9 mouse cellular contexts compared by ENCODE assay signal in the genomic region with DNA sequence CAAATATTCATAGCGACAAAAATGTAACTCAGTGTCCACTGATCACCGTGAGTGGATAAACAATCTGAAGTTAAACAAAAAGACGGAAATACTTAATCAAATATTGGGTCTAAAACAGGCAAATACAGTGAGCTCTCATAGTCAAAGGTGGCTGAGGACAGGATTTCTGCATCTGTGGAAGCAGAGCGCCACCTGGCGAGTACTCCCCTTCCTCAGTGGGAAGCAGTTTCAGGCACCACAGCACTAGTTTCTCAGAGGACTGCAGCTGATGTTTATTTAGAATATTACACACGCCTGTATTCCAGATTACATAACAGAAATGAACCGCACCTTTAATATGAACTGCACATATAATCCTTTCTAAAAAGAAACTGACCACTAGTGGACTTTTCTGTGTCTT. TPM values are rescaled to one million over a fixed set of nuclear protein-coding genes. Genes with fewer than 3 reads are reported as not detected.
DNase-seq lines count a peak whose midpoint lies in the region; ATAC-seq and TF ChIP-seq lines count a peak whose summit lies in the region.
"Had no signal": no experiment of that assay in that cellular context is flagged by ENCODE, and none has a peak within 500 bp of the region (broad histone marks: within the 10 kb centered on the region; RNA-seq: fewer than 3 reads in every experiment).

No protein-coding gene starts in this region.

- ATAC-seq in intestine, embryonic 14.5 days (replicated peaks; ENCODE audit: low FRiP score, low TSS enrichment, low read depth), result 0 out of 2 replicates have a peak, but pooled peaks have one; percentile 55
- ATAC-seq in intestine, embryonic 15.5 days, result no peak; the same call in 1 of the 2 replicates
- no peak for ATAC-seq in liver, postnatal 0 days

- 0 out of 2 replicates have a peak, but pooled peaks cover 3% of the 10 kb centered on the region for H3K4me1 ChIP-seq in intestine, embryonic 14.5 days (replicated peaks; ENCODE audit: control insufficient read depth, insufficient read depth, low read length)
- H3K4me1 ChIP-seq in intestine, embryonic 15.5 days (replicated peaks), result no peaks in the 10 kb centered on the region
- no peaks in the 10 kb centered on the region for H3K4me1 ChIP-seq in ES-Bruce4 (ENCODE audit: control insufficient read depth, insufficient read depth, low read length)
- no peaks in the 10 kb centered on the region for H3K4me1 ChIP-seq in bone marrow, adult 2 months (ENCODE audit: control insufficient read depth, insufficient read depth, low read length)
- H3K4me1 ChIP-seq in liver, postnatal 0 days (ENCODE audit: insufficient read depth), result no peaks in the 10 kb centered on the region

- no peak overlapping the region for H3K4me3 ChIP-seq in intestine, embryonic 14.5 days (ENCODE audit: low read depth, low read length)
- H3K4me3 ChIP-seq in intestine, embryonic 15.5 days (replicated peaks), result no peak overlapping the region
- H3K4me3 ChIP-seq in ES-Bruce4 (ENCODE audit: low read depth, low read length), result no peak overlapping the region
- H3K4me3 ChIP-seq in bone marrow, adult 2 months (replicated peaks; ENCODE audit: control insufficient read depth, low read depth, low read length), result no peak overlapping the region
- no peak overlapping the region for H3K4me3 ChIP-seq in liver, postnatal 0 days (ENCODE audit: low read depth, low read length)
- H3K4me3 ChIP-seq: limb, embryonic 15.5 days had no signal

- TF ChIP-seq POLR2A in ES-Bruce4 (IDR thresholded peaks at IDR 0.05; ENCODE audit: insufficient read depth, low read length), result no peak
- no peak for TF ChIP-seq POLR2A in bone marrow, adult 2 months (IDR thresholded peaks at IDR 0.05; ENCODE audit: borderline replicate concordance, control insufficient read depth, low read depth, low read length)

- TF ChIP-seq EP300 in ES-Bruce4 (IDR thresholded peaks at IDR 0.05; ENCODE audit: insufficient read depth, low read depth, low read length), result no peak
- no peak for TF ChIP-seq EP300 in liver, postnatal 0 days (IDR thresholded peaks at IDR 0.05; ENCODE audit: low read depth)

- H3K4me2 ChIP-seq in intestine, embryonic 14.5 days (ENCODE audit: low read length), result no peak overlapping the region
- H3K4me2 ChIP-seq in intestine, embryonic 15.5 days (replicated peaks), result no peak overlapping the region
- no peak overlapping the region for H3K4me2 ChIP-seq in liver, postnatal 0 days (ENCODE audit: low read depth, low read length)
- H3K4me2 ChIP-seq: limb, embryonic 15.5 days had no signal

- peak; percentile 80 for DNase-seq in intestine, embryonic 14.5 days (ENCODE audit: low spot score)
- DNase-seq in heart, adult 9 months (ENCODE audit: low spot score in 2 of 2), result peak; percentile 21 to 60
- peak; percentile 56 for DNase-seq in liver, postnatal 0 days
- DNase-seq in retina, postnatal 7 days (ENCODE audit: low read depth, low spot score), result peak; percentile 28
- DNase-seq in spleen, postnatal 14 days (ENCODE audit: low spot score in 2 of 2), result no peak

- no peaks in the 10 kb centered on the region for H3K27me3 ChIP-seq in intestine, embryonic 14.5 days (replicated peaks; ENCODE audit: control insufficient read depth, insufficient read depth, low read length)
- no peaks in the 10 kb centered on the region for H3K27me3 ChIP-seq in intestine, embryonic 15.5 days (replicated peaks)
- H3K27me3 ChIP-seq in ES-Bruce4 (ENCODE audit: control insufficient read depth, insufficient read depth, low read length, poor library complexity, severe bottlenecking), result no peaks in the 10 kb centered on the region
- H3K27me3 ChIP-seq in liver, postnatal 0 days (ENCODE audit: insufficient read depth, low read length), result no peaks in the 10 kb centered on the region
- H3K27me3 ChIP-seq: limb, embryonic 15.5 days had no signal

- H3K9ac ChIP-seq in intestine, embryonic 14.5 days (ENCODE audit: low read length), result no peak overlapping the region
- H3K9ac ChIP-seq in intestine, embryonic 15.5 days, result no peak overlapping the region
- H3K9ac ChIP-seq in ES-Bruce4 (ENCODE audit: low read depth, poor library complexity, severe bottlenecking), result no peak overlapping the region
- no peak overlapping the region for H3K9ac ChIP-seq in liver, postnatal 0 days (replicated peaks)
- H3K9ac ChIP-seq: limb, embryonic 15.5 days had no signal

- peak; percentile 66 for TF ChIP-seq CTCF in ES-Bruce4 (IDR thresholded peaks at IDR 0.05; ENCODE audit: low read depth, low read length)
- TF ChIP-seq CTCF in bone marrow, adult 2 months (IDR thresholded peaks at IDR 0.05; ENCODE audit: control insufficient read depth, insufficient read depth, low read length), result peak; percentile 56
- TF ChIP-seq CTCF in liver, postnatal 0 days (IDR thresholded peaks at IDR 0.05; ENCODE audit: low read depth), result peak; percentile 75

- H3K36me3 ChIP-seq in intestine, embryonic 14.5 days (ENCODE audit: control insufficient read depth, insufficient read depth, low read length), result peaks cover 60% of the 10 kb centered on the region
- peaks cover 13% of the 10 kb centered on the region for H3K36me3 ChIP-seq in intestine, embryonic 15.5 days
- H3K36me3 ChIP-seq in ES-Bruce4 (ENCODE audit: control insufficient read depth, insufficient read depth, low read length, poor library complexity, severe bottlenecking), result peaks cover 34% of the 10 kb centered on the region
- peaks cover 52% of the 10 kb centered on the region for H3K36me3 ChIP-seq in liver, postnatal 0 days (replicated peaks; ENCODE audit: insufficient read depth, low read length)

- H3K9me3 ChIP-seq in intestine, embryonic 14.5 days (ENCODE audit: control insufficient read depth, low read length), result no peaks in the 10 kb centered on the region
- no peaks in the 10 kb centered on the region for H3K9me3 ChIP-seq in intestine, embryonic 15.5 days
- no peaks in the 10 kb centered on the region for H3K9me3 ChIP-seq in ES-Bruce4 (replicated peaks; ENCODE audit: control insufficient read depth, insufficient read depth, low read length, poor library complexity, severe bottlenecking)
- no peaks in the 10 kb centered on the region for H3K9me3 ChIP-seq in liver, postnatal 0 days (ENCODE audit: low read length)
- H3K9me3 ChIP-seq: limb, embryonic 15.5 days had no signal

- 54% methylated on average over 7 of the region's 7 CpGs for WGBS in intestine, embryonic 14.5 days
- 56% methylated on average over 7 of the region's 7 CpGs for WGBS in intestine, embryonic 15.5 days
- 83% methylated on average over 7 of the region's 7 CpGs for WGBS in bone marrow, adult 2 months
- 66% methylated on average over 7 of the region's 7 CpGs for WGBS in liver, postnatal 0 days (ENCODE audit: insufficient replicate concordance)

- H3K27ac ChIP-seq in intestine, embryonic 14.5 days (ENCODE audit: low read depth), result no peak overlapping the region
- no peak overlapping the region for H3K27ac ChIP-seq in intestine, embryonic 15.5 days
- no peak overlapping the region for H3K27ac ChIP-seq in ES-Bruce4 (ENCODE audit: insufficient read depth, low read length)
- H3K27ac ChIP-seq in bone marrow, adult 2 months (ENCODE audit: control insufficient read depth, insufficient read depth, low read depth, low read length, poor library complexity), result no peak overlapping the region
- H3K27ac ChIP-seq in liver, postnatal 0 days (ENCODE audit: low read depth), result no peak overlapping the region
- H3K27ac ChIP-seq: limb, embryonic 15.5 days had no signal

RNA-seq across cellular contexts. Expression of a gene that starts 20.3 kb away (rescaled TPM):
- 6.3 and 6.8 TPM in 2 replicates for polyA plus RNA-seq in intestine, embryonic 14.5 days (2014; fragmentation: Nextera tagmentation; extraction: Ambion mirVana)
- polyA plus RNA-seq in intestine, embryonic 15.5 days (2015; fragmentation: Nextera tagmentation; extraction: Ambion mirVana), result 4.7 TPM in 2 replicates
- 9.2 and 9.7 TPM in 2 replicates for polyA plus RNA-seq in ES-Bruce4 (2011; ENCODE audit: insufficient read depth, insufficient read length, low read depth, missing spikeins)
- polyA plus RNA-seq in bone marrow, adult 2 months (2011; ENCODE audit: insufficient read depth, insufficient read length, low replicate concordance, missing spikeins), result 9.6 and 12.9 TPM in 2 replicates
- polyA plus RNA-seq in liver, postnatal 0 days (2015; fragmentation: Nextera tagmentation; extraction: Ambion mirVana), result 1.8 and 2.4 TPM in 2 replicates

Comparison
In these comparisons a context has a peak if more than half of its experiments do, and no peak if none do; other contexts are left out.
1. DNase-seq: peak in intestine, embryonic 14.5 days (single experiment), heart, adult 9 months (2 of 2), liver, postnatal 0 days (single experiment) and retina, postnatal 7 days (single experiment); none in spleen, postnatal 14 days (0 of 2).
2. Peak in every context shown above with its lines, with median percentiles within 50 percentile points of each other: CTCF ChIP-seq.